Mouse (Mus musculus): ENCODE results near the gene Rassf2. TPM values are rescaled to one million over a fixed set of nuclear protein-coding genes. Genes with fewer than 3 reads are reported as not detected.

The Rassf2 gene
- polyA plus RNA-seq, 1 experiment = not detected

GRCm38 (mm10) chr2:131988550-131988949 is 41.5 kb downstream of the Rassf2 start:
- Histone ChIP-seq H3K4me3 (ENCODE audit: insufficient read depth, low read depth, low read length) (no peak overlapping the region), H3K4me1 (ENCODE audit: control insufficient read depth, insufficient read depth, low read length) (peaks cover 5% of the 10 kb centered on the region), H3K27ac (ENCODE audit: insufficient read depth, low read depth, low read length) (no peak overlapping the region)
- TF ChIP-seq POLR2A (IDR thresholded peaks at IDR 0.05; ENCODE audit: insufficient read depth, low read depth, low read length) (no peak), CTCF (IDR thresholded peaks at IDR 0.05; ENCODE audit: insufficient read depth, low read depth, low read length) (no peak)
- 82% methylated on average over 2 of the region's 2 CpGs for WGBS

GRCm38 (mm10) chr2:131987950-131988349 is 42.1 kb downstream of the Rassf2 start:
- WGBS = 59% methylated on average over 3 of the region's 3 CpGs
- TF ChIP-seq POLR2A (IDR thresholded peaks at IDR 0.05; ENCODE audit: insufficient read depth, low read depth, low read length) (no peak), CTCF (IDR thresholded peaks at IDR 0.05; ENCODE audit: insufficient read depth, low read depth, low read length) (no peak)
- Histone ChIP-seq H3K4me3 (ENCODE audit: insufficient read depth, low read depth, low read length) (no peak overlapping the region), H3K27ac (ENCODE audit: insufficient read depth, low read depth, low read length) (no peak overlapping the region), H3K4me1 (ENCODE audit: control insufficient read depth, insufficient read depth, low read length) (peaks cover 5% of the 10 kb centered on the region)

GRCm38 (mm10) chr2:131982546-131983196 is 47.4 kb downstream of the Rassf2 start:
- TF ChIP-seq CTCF (IDR thresholded peaks at IDR 0.05; ENCODE audit: insufficient read depth, low read depth, low read length) (no peak), POLR2A (IDR thresholded peaks at IDR 0.05; ENCODE audit: insufficient read depth, low read depth, low read length) (no peak)
- no peak overlapping the region for H3K27ac ChIP-seq (ENCODE audit: insufficient read depth, low read depth, low read length)
- no peak overlapping the region for H3K4me3 ChIP-seq (ENCODE audit: insufficient read depth, low read depth, low read length)
- no peaks in the 10 kb centered on the region for H3K4me1 ChIP-seq (ENCODE audit: control insufficient read depth, insufficient read depth, low read length)
- WGBS = 16% methylated on average over 6 of the region's 6 CpGs

- H3K4me3 ChIP-seq (ENCODE audit: insufficient read depth, low read depth, low read length) = no peak overlapping the region
- H3K27ac ChIP-seq (ENCODE audit: insufficient read depth, low read depth, low read length) = no peak overlapping the region
- TF ChIP-seq POLR2A (IDR thresholded peaks at IDR 0.05; ENCODE audit: insufficient read depth, low read depth, low read length) (no peak), CTCF (IDR thresholded peaks at IDR 0.05; ENCODE audit: insufficient read depth, low read depth, low read length) (no peak)
- WGBS = 68% methylated on average over 9 of the region's 9 CpGs
- no peaks in the 10 kb centered on the region for H3K4me1 ChIP-seq (ENCODE audit: control insufficient read depth, insufficient read depth, low read length)
Measured at GRCm38 (mm10) chr2:131980866-131981265, 49.2 kb downstream of the Rassf2 start.

- Histone ChIP-seq H3K4me1 (ENCODE audit: control insufficient read depth, insufficient read depth, low read length) (no peaks in the 10 kb centered on the region), H3K4me3 (ENCODE audit: insufficient read depth, low read depth, low read length) (no peak overlapping the region), H3K27ac (ENCODE audit: insufficient read depth, low read depth, low read length) (no peak overlapping the region)
- TF ChIP-seq CTCF (IDR thresholded peaks at IDR 0.05; ENCODE audit: insufficient read depth, low read depth, low read length) (no peak), POLR2A (IDR thresholded peaks at IDR 0.05; ENCODE audit: insufficient read depth, low read depth, low read length) (no peak)
- WGBS = 87% methylated on average over 3 of the region's 3 CpGs
Measured at GRCm38 (mm10) chr2:131976663-131977062, 53.4 kb downstream of the Rassf2 start.

GRCm38 (mm10) chr2:131971098-131971497 is 59.0 kb downstream of the Rassf2 start:
- TF ChIP-seq POLR2A (IDR thresholded peaks at IDR 0.05; ENCODE audit: insufficient read depth, low read depth, low read length) (no peak), CTCF (IDR thresholded peaks at IDR 0.05; ENCODE audit: insufficient read depth, low read depth, low read length) (no peak)
- WGBS = 62% methylated on average over 4 of the region's 4 CpGs
- Histone ChIP-seq H3K27ac (ENCODE audit: insufficient read depth, low read depth, low read length) (no peak overlapping the region), H3K4me1 (ENCODE audit: control insufficient read depth, insufficient read depth, low read length) (peaks cover 4% of the 10 kb centered on the region; the same call in 1 of the 2 replicates), H3K4me3 (ENCODE audit: insufficient read depth, low read depth, low read length) (no peak overlapping the region)

GRCm38 (mm10) chr2:131970597-131970996 is 59.5 kb downstream of the Rassf2 start:
- Histone ChIP-seq H3K4me1 (ENCODE audit: control insufficient read depth, insufficient read depth, low read length) (peaks cover 4% of the 10 kb centered on the region; the same call in 1 of the 2 replicates), H3K27ac (ENCODE audit: insufficient read depth, low read depth, low read length) (no peak overlapping the region), H3K4me3 (ENCODE audit: insufficient read depth, low read depth, low read length) (no peak overlapping the region)
- WGBS = 37% methylated on average over 2 of the region's 2 CpGs
- TF ChIP-seq CTCF (IDR thresholded peaks at IDR 0.05; ENCODE audit: insufficient read depth, low read depth, low read length) = no peak

- Histone ChIP-seq H3K4me1 (ENCODE audit: control insufficient read depth, insufficient read depth, low read length) (peaks cover 3% of the 10 kb centered on the region; the same call in 1 of the 2 replicates), H3K27ac (ENCODE audit: insufficient read depth, low read depth, low read length) (no peak overlapping the region), H3K4me3 (ENCODE audit: insufficient read depth, low read depth, low read length) (no peak overlapping the region)
- no peak for TF ChIP-seq CTCF (IDR thresholded peaks at IDR 0.05; ENCODE audit: insufficient read depth, low read depth, low read length)
- no peak for TF ChIP-seq POLR2A (IDR thresholded peaks at IDR 0.05; ENCODE audit: insufficient read depth, low read depth, low read length)
- 75% methylated on average over 2 of the region's 2 CpGs for WGBS
Measured at GRCm38 (mm10) chr2:131961671-131962070, 68.4 kb downstream of the Rassf2 start.

- 63% methylated on average over 9 of the region's 9 CpGs for WGBS
- no peak for TF ChIP-seq POLR2A (IDR thresholded peaks at IDR 0.05; ENCODE audit: insufficient read depth, low read depth, low read length)
- no peak for TF ChIP-seq CTCF (IDR thresholded peaks at IDR 0.05; ENCODE audit: insufficient read depth, low read depth, low read length)
- H3K27ac ChIP-seq (ENCODE audit: insufficient read depth, low read depth, low read length) = no peak overlapping the region
Measured at GRCm38 (mm10) chr2:131957731-131958222, 72.3 kb downstream of the Rassf2 start.

More at GRCm38 (mm10) chr2:131957731-131958222, 72.3 kb downstream of the Rassf2 start:
- Histone ChIP-seq H3K4me1 (ENCODE audit: control insufficient read depth, insufficient read depth, low read length) (peaks cover 10% of the 10 kb centered on the region; the same call in 1 of the 2 replicates), H3K4me3 (ENCODE audit: insufficient read depth, low read depth, low read length) (no peak overlapping the region)
